Mouse (Mus musculus): ENCODE measurements around the gene Rasl10a. TPM values are rescaled to one million over a fixed set of nuclear protein-coding genes. Genes with fewer than 3 reads are reported as not detected.
A peak's percentile ranks its signal among the peaks of the same experiment; 100 is the strongest.

Gene Rasl10a
- total RNA-seq, 2 experiments from 2014 or later, result 35.7 to 39.8 TPM

DNA sequence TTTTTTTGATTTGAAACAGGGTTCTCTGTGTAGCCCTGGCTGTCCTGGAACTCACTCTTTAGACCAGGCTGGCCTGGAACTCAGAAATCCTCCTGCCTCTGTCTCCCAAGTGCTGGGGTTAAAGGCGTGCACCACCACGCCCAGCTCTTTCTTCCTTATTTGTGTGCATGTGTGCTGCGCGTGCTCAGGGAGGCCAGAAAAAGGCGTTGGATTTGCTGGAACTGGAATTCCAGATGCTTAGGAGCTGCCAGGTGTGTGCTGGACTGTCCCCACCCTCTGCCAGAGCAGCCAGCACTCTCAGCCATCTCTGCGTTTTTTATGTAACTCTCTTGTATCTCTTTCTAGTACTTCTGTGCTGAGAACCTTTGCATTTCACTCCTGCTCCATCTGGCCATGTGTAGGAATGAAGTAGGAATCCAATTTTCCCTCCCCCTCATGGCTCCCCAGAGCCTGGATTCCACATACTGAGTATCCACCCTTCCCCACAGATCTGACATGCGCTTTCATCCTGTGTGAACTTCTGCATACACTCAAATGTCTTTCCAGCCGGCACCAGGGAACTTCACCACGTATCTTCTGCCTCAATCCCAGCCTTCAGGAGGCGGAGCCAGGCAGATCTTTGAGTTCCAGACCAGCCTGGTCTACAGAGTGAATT, 5.6 kb upstream of the Rasl10a start:
- DNase-seq (ENCODE audit: low spot score in 2 of 2), result no peak

DNA sequence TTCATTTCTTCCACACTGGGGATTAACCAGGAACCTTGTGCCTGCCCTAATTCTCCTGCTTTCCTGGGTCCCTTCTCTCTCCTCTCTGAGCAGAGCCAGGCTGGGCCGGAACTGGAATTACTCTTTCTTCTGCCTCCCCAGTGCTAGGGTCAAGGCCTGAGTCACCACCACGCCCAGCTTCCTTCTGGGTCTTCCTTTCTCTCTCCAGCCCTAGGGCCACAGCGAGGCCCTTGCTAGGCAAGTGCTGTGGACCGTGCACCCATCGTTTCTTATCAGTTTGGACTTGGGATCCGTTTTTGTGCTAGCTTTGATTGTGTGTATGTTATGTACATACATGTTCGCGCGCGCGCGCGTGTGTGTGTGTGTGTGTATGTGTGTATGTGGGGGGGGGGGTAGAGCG, 3.8 kb upstream of the Rasl10a start:
- no peak for DNase-seq (ENCODE audit: low spot score in 2 of 2)

DNA sequence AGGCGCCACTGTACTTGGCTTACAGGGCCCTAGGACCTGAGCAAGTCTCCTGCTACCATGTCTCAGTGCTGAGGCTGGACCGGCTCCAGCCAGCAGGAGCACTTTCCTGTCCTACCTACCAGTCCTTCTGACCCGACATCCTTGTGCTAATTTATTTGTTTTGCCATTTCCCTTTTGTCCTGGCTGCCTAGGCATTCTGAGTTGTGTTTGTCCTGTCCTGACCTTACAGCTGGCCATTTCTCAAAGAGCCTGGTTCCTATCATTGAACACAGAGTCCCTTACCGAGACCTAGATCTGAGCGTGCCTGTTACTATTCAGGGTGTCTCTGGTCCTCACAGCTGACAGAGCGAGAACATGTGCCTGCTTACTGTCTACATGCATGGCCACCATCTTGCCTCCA, 3.1 kb upstream of the Rasl10a start:
- no peak for DNase-seq (ENCODE audit: low spot score in 2 of 2)

DNA sequence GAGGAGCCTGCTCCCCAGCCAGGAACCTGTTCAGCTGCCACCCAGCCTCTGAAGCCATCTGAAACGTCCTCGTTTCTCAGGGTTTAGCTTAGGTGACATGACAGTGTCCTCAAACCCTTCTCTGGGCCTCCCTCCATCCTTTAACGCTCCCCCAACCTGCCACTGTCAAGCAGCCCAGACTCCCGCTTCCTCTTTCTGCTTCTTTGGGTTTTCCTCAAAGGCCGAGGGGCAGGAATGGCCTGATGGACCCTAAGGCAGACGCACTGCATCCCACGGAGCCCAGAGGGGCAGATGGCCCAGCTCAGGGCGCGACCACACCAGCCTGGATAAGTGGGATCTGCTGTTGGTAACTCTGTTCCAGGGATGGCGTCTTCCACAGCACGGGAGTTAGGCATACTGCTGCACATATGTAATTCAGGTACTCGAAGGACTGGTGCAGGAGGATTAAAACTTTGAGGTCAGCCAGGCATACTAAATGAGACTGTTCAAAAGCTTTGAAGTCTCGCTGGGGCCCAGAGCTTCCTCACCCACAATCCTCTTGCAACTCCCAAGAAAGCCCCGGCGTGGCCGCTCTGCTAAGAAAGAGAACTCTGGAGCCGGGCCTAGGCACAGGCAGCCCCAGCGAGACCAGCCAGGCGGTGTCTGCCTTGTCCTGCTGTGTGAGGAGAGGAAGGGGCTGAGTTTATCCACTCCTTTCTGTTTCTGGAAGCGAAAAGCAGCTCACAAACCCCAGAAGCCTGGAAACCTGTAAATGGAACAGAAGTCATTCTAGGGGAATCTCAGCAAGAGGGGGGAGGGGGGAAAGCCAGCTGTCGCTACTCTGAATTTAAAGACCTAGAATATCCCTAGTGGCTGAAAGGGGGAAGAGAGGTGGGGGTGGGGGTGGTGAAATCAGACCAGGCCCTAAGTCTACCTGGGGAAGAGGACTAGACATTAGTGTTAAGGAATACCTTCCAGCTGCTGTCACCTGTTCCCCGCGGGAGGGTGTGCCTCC, 1.7 kb upstream of the Rasl10a start:
- DNase-seq (ENCODE audit: low spot score in 2 of 2), result no peak

DNA sequence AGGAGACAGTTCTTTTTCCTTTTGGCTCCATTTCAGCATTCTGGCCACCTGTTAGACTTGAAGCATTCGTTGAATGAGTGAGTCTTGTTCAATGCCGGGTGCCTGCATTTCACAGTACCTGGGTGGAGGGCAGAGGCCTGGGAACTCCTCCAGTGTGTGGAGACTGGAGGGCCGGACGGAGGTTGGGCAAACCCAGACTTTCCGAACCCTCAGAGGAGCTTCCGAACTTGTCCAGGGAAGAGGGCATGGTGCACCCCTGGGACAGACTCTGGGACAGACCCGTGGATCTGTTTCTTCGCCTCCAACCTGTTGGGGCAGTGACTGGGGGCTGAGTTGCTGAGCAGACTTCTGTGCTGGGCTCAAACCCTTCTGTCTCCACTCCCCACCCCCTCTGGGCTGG, 864 bp upstream of the Rasl10a start:
- DNase-seq (ENCODE audit: low spot score in 2 of 2), result no peak

DNA sequence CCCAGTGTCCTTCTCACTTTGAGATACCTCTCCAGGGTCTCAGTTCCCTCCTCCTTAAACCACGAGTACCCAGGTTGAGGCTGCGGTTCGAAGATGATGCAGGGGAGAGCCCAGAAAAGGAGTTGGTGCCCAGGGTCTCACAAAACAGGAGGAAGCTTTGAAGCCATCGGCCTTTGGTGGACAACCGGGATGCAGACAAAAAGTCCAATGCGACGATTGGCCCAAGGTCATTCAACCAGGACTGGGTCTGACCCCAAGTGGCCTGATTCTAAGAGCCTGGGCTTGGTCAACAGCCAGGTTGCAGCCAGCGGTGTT, 430 bp upstream of the Rasl10a start:
- no peak for DNase-seq (ENCODE audit: low spot score in 2 of 2)

DNA sequence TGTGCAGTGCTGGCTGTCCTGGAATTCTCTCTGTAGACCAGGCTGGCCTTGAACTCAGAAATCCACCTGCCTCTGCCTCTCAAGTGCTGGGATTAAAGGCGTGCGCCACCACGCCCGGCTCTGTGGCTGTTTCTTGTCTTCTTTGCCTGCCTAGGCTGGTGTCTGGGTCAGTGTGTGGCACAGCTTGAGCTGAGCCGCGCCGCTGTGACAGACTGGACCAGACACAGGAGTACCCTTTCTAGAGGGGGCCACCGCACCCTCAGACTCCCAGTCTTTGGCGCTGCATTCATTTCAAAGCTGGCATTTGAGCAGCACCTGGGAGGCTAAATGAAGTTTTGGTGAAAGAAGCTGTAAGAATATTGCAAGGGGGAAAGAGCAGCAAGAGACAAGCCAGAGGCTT, 855 bp downstream of the Rasl10a start:
- DNase-seq (ENCODE audit: low spot score in 2 of 2), result no peak

DNA sequence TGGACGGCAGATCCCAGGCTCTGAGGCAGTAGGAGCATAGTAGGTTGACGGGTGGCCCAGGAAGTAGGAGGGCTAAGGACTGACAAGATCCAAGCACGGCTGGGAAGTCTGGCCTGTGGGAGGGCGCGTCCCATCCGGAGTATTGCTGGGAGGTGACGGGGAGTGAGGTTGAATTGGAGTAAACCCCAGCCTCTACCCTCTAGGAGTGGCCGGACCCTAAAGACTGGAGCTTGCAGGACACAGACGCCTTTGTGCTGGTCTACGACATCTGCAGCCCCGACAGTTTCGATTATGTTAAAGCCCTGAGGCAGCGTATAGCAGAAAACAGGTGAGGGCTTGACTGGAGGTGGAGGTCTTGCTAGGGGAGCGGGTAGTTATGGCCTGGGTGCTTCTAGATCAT, 1.3 kb downstream of the Rasl10a start:
- no peak for DNase-seq (ENCODE audit: low spot score in 2 of 2)

DNA sequence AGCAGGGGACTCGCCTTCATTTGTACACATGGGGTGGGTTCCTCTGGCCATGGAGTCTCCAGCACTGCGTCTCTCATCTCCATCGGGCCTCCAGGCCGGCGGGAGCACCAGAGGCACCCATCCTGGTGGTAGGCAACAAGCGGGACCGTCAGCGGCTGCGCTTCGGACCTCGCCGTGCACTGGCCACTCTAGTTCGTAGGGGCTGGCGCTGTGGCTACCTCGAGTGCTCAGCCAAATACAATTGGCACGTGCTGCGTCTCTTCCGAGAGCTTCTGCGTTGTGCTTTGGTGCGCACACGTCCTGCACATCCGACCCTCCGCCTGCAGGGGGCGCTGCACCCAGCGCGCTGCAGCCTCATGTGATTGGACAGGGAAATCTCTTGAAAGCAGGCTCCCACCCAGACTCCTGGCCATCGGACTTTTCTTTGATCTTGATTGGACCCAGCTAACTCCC, 1.8 kb downstream of the Rasl10a start:
- peak; percentile 66 to 74 for DNase-seq (ENCODE audit: low spot score in 2 of 2)

DNA sequence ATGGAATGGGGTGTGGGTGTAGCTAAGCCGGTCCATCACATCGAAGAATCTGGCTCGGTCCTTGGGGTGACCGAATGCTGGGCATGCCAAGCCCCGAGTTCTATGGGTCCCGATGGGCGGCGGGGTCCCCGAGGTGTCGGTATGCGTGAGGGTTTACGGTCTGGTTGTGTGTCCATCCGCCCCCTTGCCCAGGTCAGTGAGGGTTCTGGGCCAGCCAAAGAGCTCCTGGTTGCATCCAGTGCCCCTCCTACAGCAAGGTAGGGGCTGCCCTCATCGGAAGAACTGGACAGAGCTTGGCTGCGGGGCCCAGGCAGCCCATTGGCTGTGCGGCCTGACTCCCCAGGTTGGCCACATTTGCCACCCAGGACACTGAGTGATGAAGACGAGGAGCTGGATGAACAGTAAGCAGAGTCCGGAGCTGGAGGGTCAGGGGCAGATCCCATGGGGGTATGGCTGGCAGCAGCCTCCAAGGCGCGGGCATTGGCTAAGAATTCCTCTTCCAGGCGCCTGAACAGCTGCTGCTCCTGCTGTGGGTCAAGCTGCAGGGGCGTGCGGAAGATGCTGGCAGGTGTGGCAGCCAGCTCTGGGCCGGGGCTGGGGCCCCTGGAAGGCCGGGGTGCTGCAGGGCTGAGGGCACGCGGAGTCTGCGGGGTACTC, 3.0 kb downstream of the Rasl10a start:
- peak in 1 of 2 experiments; percentile 39 for DNase-seq (ENCODE audit: low spot score in 2 of 2)

DNA sequence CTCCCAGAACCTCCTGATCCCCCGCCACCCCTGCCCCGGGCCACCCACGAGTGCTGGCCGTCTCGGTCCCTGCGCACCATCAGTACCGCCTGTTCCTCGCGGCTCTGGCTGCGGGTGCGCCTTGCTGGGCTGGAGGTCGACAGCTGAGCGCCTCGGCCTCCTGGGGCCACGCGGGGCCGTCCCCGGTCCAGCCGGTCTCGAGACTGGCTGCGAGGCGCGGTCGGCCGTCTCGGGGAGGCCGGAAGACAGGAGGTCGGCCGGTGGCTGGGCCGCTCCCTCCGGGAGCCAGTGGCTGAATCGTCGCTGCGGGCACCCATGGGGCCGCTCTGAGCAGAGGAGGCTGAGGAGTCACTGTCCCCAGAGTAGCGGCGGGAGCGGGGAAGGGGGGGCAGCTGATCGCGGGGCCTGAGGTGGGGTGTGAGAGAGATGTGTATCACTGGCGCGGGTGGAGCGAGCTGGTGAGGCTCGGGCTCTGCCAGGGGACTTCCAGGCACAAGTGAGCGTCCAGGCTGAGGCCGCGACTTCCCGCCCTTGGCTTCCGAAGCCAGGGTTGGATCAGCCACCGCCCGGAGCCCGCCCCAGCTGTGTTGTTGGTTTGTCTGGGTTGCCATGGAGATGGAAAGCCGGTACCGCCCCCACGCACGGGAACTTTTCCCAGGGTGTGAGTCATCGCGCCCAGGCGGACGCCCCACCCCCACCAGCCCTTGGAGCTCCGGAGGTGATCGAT, 3.6 kb downstream of the Rasl10a start:
- peak; percentile 91 to 94 for DNase-seq (ENCODE audit: low spot score in 2 of 2)

DNA sequence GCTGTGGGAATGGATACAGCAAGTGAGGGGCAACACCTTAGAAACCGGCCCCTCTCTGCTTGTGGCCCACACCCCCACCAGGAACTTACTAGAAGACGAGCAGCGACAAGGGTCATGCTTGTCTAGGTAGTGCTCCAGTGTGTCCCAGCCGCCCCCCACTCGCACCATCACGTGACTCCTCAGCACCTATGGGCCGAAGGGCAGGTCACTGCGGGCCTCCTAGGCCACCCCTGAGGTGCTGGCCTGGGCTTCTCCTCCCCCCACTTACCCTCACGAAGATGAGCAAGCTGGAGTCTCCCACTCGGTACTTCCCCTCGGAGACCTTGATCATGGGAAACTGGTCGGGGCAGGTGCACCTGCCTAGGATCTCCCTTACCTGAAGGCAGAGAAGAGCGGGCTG, 4.4 kb downstream of the Rasl10a start:
- DNase-seq (ENCODE audit: low spot score in 2 of 2), result no peak

DNA sequence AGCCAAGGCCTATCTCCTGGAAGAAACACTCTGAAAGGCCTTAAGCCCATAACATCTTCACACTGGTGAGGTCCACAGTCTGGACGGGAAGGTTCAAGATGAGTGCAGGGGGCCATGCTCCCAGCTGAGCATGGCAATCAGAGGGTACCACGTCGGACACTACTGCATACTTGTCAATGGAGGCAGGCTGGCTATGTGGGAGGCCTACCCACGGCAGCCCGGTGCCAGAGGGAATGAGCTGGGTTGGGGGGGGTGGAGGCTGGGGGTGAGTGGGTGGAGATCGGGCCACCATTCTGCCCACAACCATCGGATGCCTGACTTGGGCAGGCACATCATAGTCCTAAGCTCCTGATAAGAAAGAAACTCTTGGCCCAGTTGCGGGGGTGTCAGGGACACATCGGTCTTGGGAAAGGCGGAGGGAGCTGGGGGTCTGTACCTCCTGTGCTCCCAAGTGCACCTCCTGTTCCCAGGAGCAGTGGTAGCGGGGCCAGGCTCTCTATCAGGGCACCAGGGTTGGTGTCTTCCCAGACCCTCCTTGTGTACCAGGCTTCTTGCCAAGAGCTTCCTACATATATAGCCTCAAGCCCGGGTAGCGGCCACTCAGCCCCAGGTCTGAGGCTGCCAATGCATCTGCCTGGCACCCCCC, 5.1 kb downstream of the Rasl10a start:
- no peak for DNase-seq (ENCODE audit: low spot score in 2 of 2)

DNA sequence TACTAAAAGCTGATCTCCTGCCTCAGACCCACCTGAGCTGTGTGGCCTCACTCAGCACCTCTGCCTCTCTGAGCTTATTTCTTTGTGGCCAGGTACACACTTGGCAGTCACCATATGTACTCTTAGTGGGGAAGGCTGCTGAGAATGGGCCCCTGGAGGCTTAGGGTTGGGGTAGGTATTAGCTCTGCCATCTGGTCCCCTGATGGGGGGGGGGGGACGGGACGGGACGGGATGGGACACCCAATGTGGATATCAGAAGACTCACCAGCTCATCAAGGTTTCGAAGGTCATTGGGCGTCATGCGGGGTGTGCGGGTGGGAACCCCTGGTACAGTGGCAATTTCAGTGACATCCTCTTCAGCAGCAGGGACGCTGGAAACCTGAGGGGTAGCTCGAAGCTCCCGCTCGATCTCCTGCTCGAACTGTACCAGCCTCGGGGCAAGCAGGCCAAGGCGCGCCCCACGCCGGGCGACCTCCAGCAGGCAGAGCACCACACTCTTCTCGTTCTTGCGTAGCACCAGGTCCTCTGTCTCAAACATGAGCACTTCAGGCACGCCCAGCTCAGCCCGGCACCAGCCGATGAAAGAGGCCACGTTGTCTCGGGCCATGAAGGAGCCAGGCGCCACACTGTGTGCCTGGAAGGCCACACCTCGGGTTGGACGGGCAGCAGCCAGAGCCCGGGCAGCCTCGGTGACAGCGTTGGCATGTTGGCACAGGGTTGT, 5.8 kb downstream of the Rasl10a start:
- peak in 1 of 2 experiments; percentile 54 for DNase-seq (ENCODE audit: low spot score in 2 of 2)

DNA sequence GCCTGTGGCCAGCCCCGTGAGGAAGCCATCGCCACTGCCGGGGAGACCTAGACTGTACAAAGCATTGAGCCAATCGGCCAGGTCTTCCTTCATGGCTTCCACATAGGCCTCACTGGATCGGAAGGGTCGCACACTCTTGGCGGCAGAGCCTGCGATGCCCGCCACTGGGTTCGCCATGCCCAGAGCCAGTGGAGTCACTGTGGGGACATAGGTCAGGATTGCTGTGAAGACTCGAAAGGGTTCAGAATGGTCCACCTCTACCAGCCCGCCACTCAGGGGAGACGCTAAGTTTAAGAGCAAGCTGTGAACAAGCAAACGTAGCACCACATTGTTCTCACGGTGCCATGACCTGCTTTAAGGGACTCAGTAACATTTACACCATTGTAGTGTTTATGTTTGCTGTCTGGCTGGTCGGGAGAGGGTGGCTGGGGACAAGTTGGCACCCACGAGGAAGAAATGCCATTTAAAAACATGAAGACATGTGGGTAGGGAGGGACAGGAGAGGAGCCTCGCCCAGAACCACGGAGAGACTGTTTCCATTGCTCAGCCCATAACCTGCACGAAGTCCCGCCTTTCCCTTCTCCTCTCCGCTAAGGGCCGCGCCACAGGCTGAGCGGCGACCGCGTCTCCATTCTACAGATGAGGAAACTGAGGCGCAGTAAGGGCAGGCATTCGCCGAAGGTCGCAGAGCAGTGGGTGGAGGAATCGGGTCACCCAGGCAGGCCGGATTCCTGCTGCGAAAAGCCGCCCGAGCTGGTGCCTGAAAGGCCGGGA, 6.5 kb downstream of the Rasl10a start:
- no peak for DNase-seq (ENCODE audit: low spot score in 2 of 2)

DNA sequence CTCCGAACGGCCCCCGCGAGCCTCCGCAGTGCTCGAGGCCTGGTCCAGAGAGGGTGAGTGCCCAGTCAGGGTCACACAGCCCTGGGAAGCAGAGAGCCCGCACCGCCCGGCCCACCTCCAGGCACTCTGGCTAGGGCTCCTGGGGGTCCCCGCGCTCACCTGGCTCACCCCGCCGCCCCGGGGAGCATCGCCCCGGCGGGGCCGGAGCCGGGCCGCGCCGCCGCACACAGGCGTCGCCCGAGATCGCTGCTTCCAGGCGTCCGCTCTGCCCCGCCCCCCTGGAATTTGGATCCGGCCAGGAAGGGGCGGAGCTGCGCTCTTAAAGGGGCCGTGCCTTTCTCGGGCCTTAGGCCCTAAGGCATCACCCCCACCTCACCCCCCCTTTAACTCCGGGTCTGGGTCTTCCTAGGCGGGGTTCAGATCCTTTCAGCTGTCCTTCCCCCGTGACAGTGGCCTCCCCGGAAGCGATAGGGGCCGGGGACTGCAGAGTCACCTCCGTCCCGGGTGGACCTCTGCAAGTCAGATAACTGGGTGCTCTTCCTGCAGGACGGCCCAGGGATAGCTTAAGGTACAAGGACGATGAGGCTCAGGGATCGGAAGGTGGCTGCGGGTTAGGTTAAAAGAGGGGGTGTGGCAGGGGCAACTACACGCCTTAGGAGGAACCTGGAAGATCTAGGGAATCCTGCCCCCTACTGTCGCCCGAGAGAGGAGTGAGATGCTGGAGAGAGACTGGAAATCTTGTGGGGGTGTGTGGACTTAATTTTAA, 7.3 kb downstream of the Rasl10a start, which contains the start of gene Gas2l1:
Gene Gas2l1 (minus strand): TSS at position 272 of the 766 bp plus-strand sequence.
- peak; percentile 87 to 90 for DNase-seq (ENCODE audit: low spot score in 2 of 2)

DNA sequence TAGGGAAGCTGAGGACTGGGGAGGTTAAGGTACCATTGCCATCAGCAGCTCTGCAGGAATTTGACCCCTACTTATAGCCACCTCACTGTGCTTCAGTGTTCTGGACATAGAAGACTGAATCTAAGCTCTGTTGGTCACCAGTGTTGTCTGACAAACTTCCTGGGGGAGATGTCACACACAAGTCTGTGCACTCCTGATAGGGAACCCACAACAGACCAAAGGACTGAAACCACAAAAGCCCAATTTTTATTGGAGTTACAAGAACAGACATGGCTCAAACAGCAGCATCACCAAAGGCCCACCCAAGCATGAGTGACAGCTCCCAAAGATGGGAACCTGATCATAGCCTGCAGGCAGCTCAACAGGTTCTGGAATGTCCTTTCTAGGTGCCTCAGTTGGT, 9.1 kb downstream of the Rasl10a start:
- no peak for DNase-seq (ENCODE audit: low spot score in 2 of 2)

DNA sequence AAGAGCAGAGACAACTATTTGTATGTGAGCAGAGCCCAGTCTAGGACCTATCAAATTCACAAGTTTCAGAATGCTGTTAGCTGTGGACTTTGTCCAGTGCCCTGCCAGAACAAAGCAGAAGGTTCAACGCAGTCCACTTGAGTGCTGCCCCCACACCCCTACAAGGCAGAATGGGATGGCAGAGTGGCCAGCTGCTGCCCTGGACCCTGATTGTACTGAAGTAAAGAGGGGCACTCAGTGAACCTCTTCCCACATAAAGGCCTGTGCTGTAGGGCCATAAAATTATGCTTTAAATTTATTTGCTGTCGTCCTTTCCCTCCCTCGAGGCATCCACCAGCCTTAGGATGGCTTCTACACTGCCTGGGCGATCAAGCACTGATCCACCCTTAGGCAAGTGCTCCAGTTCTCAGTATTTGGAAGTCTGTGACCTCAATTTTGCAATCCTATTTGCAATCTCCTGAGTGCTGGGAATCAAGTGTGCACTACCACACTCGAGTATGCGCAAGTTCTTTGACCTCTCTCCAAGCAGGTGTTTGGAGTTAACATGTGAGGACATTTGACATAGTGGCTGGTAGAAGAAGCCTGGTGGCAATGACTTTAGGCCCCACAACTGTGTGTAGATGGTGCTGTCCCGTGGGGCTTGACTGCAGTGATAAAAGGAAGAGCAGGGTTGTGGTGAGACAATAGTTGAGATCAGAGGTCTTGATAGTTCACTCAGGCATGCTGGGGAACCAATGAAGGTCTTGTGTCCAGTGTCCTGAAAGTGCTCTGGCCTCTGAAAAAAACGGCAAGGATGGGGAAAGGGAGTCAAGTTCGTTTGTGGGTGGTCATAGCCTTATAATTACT, 10.4 kb downstream of the Rasl10a start:
- DNase-seq (ENCODE audit: low spot score in 2 of 2), result no peak
